Mouse (Mus musculus) embryo, embryonic 10 days (tissue): ENCODE measurements around the gene Camsap3.
"Not testable (repeated sequence)": the region's sequence is repeated elsewhere in the genome, so short reads cannot be mapped to it uniquely, and the experiment has no call there.

Experiments used
- DNase-seq: peaks from one replicate; pipeline ENCODE4 v3.0.0-alpha.2; 2015; ENCODE audit warnings: low spot score

Camsap3 gene

GRCm38 (mm10) chr8:3586993-3587390 is at the start of gene Camsap3:
Gene Camsap3, plus strand, starts transcription at chr8:3587293.
- DNase-seq: peak; percentile 2

GRCm38 (mm10) chr8:3537666-3538065 is 49.4 kb upstream of the Camsap3 start:
- DNase-seq: no peak

DNA sequence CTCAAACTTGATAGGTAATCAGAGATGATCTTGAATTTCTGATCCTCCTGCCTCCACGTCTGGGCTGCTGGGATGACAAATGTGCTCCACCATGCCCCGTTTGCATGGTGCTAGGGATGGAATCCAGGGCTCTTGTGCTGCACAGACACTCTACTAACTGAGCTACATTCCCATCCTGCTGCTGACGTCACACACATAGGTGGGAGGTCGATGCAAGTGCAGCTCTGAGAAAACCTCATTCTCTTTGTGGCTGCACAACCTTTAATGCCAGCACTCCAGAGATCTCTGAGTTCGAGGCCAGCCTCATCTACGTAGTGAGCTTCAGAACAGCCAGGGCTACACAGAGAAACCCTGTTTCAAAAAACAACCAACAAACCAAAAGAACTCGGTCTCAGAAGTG is 47.9 kb upstream of the Camsap3 start:
- DNase-seq: no peak

DNA sequence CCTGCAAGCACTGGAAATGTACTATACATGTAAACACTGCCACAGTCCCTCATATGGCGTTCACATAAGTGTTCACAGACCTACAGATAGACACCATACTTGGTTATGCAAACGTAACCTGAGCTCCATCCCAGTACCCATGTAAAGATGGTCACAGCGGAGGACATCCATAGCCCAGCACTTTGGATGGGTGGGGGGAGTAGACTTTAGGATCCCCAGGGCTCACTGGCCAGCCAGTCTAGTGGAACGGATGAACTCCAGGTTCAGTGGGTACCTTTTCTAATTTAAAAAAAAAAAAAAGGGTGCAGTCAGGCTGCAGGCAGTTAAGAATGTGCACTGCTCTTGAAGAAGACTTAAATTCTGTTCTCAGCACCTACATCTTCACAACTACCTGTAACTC is 47.0 kb upstream of the Camsap3 start:
- no peak for DNase-seq

- DNase-seq: no peak
Observed at GRCm38 (mm10) chr8:3546511-3546910, 40.6 kb upstream of the Camsap3 start.

DNA sequence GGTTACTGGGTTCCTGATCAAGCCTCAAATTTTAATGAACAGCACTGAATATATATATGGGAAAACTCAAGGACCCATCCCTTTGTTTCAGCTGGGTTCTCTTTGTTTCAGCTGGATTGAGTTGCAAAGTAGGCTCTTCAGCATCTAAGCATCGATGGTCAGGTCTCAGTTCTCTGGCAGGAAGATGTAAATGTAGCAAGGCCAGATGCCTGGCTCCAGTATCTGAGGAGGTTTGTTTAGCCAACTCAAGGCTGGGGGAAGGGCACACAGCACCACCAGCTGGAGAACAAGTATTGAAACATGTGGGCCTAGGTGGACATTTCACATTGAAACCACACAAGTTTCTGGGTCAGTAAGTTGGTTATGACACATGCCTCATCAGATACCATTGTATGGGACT is 34.9 kb upstream of the Camsap3 start:
- DNase-seq: no peak

DNA sequence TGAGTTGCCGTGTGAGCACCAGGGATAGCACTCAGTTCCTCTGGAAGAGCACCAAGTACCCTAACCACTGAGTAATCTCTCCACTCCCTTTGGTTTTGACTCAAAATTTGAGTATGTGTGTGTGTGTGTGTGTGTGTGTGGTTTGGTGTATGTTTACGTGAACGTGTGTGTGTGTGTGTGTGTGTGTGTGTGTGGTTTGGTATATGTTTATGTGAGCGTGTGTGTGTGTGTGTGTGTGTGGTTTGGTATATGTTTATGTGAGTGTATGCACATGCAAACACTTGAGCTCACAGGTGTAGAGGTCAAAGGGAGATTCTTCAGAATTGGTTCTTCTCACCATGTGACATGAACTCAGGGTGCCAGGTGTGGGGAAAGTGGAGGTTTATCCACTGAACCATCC is 31.0 kb upstream of the Camsap3 start:
- no peak for DNase-seq

DNA sequence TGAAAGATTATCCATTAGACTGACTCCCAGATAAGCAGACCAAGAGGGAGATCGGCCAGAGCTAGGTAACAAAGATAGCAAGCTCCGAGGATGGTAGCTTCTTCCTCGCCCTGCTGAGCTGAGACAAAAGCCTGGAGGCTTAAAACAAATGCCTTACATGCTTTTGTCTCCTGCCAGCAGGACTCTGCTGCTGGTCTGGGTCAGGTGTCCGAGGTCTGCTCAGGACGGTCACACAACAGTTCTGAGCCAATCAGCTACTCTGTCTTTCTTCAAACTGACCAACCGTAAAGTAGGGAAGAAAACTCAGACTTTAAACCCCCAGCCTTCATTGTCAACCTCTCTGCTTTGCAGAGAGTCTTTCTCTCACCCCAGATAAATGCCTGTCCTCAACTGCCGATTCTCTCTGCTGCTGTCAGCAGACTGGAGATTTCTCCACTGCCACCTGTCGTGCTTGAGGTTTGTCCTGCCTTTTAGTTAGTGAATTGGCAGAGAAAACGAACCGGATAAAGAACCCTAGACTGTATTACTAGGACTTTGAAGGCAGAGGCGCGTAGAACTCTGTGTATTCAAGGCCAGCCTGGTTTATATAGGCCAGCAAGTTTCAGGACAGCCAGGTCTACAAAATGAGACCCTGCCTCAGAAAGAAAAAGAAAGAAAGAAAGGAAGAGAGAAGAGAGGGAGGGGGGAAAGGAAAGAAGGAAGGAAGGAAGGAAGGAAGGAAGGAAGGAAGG is 19.3 kb upstream of the Camsap3 start, which contains the start of gene C330021F23Rik:
C330021F23Rik (plus strand) TSS at position 350 of the 731 bp plus-strand sequence.
- DNase-seq: peak; percentile 81

DNA sequence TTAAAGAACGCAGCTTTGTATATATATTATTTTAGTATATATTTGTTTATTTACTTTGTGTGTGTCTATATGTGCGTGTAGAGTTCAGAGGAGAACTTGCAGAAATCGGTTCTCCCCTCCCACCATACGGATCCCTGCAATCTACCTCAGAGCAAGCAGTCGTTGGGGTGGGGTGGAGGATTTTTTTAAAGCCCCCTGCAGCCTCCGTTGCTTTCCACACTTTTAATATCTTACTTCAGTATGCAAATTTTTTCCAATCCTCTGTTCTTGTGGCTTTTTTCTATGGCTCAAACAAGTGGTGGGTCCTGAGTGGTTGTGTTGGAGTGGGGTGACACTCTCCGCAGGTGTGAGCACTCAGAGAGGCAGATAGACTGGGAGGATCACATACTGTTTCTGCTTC is 18.7 kb upstream of the Camsap3 start:
- DNase-seq: no peak

DNA sequence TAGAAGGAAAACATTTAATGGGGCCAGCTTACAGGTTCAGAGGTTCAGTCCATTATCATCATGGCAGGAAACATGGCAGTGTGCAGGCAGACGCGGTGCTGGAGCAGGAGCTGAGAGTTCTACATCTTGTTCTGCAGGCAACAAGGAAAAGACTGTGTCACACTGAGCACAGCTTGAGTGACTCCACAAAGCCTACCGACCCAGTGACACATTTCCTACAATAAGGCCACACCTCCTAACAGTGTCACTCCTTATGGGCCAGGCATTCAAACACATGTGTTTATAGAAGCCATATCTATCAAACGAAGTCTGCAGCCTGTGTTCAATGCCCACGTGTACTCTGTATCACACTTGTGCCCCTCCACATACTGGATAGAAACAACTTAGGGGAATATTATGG is 17.3 kb upstream of the Camsap3 start:
- DNase-seq: no peak

- DNase-seq: no peak
Observed at GRCm38 (mm10) chr8:3574546-3574945, 12.5 kb upstream of the Camsap3 start.

DNA sequence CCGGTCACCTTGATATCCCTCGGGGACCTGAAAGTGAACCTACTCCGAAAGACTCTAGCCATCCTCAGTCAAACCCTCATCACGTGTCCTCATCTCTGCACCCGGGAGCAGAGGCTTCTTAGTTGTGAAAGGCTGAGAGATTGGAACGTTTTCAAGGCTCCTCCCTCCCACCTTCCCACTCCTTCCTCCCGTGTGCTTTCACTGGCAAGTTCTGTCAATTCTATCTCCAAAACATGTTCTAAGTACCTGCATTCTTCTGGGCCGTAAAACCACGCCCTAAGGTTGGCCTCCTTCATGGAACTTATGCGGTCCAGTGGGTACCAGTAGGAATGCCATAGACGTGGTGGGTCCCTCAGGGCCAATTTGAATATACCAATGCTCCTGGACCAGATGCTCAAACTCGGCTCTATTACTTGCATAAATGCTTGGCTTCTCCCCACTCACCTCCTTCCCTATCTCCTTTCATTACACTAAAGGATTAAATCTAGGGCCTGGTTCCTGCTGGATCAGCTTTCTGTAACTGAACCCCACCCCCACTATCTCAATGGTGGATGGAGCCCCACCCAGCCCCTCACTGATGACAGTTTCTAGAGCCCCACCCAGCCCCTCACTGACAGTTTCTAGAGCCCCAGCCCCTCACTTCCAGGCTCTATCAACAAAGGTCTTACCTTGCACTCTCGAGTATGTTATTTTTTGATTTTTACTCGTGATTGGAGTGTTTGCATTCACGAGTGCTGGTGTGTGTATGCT is 10.7 kb upstream of the Camsap3 start:
- no peak for DNase-seq

GRCm38 (mm10) chr8:3579390-3580364 is 7.4 kb upstream of the Camsap3 start:
- no peak for DNase-seq

DNA sequence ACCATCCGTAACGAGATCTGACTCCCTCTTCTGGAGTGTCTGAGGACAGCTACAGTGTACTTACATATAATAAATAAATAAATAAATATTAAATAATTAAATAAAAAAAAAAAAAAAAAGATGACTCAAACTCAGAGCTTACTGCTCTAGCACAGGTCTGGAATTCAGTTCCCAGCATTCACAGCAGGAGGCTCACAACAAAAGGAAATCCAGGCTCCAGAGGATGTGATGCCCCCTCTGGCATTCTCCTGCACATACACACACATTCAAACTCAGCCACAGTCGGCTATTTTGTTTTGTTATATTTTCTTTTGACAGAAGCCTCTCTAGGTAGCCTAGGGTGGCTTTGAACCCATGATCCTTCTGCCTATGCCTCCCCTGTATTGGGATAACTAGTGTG is 5.1 kb upstream of the Camsap3 start:
- not testable (repeated sequence) for DNase-seq

DNA sequence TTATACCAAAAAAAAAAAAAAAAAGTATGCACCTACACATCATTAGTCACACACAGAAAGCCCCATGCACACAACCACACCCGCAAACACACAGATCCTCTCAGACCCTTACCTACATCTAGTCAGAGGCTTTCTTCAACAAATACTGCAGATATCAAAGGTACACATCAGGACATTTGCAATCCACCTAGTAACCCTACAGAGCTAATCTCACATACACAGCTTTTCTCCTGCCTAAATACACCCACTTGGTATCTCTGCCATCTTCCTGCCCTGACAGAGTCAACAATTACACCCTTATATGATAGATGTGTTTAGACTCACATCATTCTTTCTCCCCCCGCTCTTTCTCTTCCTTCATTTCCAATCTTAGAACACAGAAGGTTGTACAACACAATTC is 641 bp upstream of the Camsap3 start:
- no peak for DNase-seq

GRCm38 (mm10) chr8:3587391-3588257 is 531 bp downstream of the Camsap3 start:
- DNase-seq: peak; percentile 75

- DNase-seq: no peak
Observed at GRCm38 (mm10) chr8:3588258-3588633, 1.2 kb downstream of the Camsap3 start.

GRCm38 (mm10) chr8:3593470-3593869 is 6.4 kb downstream of the Camsap3 start:
- no peak for DNase-seq

- no peak for DNase-seq
Observed at GRCm38 (mm10) chr8:3594466-3594865, 7.4 kb downstream of the Camsap3 start.

DNA sequence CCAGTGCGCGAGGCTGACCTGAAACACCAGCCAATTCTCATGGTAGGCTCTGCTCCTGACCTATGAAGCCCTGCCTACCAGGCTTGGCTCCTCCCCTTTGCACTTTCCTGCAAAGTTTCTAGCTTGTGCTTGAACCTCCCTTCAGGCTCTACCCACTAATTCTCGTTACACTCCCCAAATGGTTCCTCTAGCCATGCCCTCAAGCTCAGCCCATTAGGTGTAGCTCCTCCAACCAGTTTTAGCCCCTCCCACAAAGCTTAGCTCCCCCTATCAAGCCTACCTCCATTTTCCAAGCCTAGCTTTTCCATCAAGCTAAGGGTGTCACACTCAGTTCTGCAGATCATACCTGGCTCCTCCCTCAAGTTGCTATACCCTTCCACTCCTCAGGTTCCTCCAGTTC is 11.0 kb downstream of the Camsap3 start:
- DNase-seq: no peak

DNA sequence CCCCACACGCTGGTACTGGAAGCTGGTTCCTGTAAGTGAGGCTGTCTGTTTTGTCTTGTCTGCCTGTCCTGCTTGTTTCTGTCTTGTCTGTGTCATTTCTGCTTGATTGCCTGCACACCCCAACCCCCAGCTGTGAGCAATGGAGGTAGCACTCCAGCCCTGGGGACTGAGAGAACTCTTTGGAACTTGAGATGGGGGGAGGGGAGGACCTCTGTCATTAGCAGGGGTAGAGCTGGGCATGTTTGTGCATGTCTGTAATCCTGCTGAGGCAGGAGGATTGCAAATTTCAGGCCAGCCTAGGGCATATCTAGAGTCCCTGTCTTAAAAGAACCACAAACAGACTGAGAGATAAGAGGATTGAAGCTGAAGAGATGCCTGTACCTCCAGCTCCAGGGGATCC is 12.1 kb downstream of the Camsap3 start:
- no peak for DNase-seq
